Mouse (Mus musculus) erythroblast, embryonic 14.5 days (primary cell): ENCODE data around the gene Stpg3. TPM values are rescaled to one million over a fixed set of nuclear protein-coding genes. Genes with fewer than 3 reads are reported as not detected.

Experiments used
- H3K27me3 ChIP-seq: 2 replicates; pipeline ENCODE4 v1.6.1; 2012; ENCODE audit warnings: inconsistent platforms; ENCODE audit not compliant: control insufficient read depth
- H3K36me3 ChIP-seq: 2 replicates; pipeline ENCODE4 v1.6.1; 2012; ENCODE audit warnings: mild to moderate bottlenecking, inconsistent platforms; ENCODE audit not compliant: control insufficient read depth
- H3K4me1 ChIP-seq: 2 replicates; pipeline ENCODE4 v1.6.1; 2012; ENCODE audit warnings: inconsistent platforms; ENCODE audit not compliant: control insufficient read depth
- H3K4me3 ChIP-seq: replicated peaks from 2 replicates; pipeline ENCODE3; 2012; ENCODE audit warnings: moderate library complexity, mild to moderate bottlenecking, inconsistent platforms
- H3K9me3 ChIP-seq: 2 replicates; pipeline ENCODE4 v1.6.1; 2012; ENCODE audit warnings: low read length, inconsistent platforms, mixed read lengths; ENCODE audit not compliant: control insufficient read depth
- GATA1 ChIP-seq: IDR thresholded peaks from 2 replicates; pipeline ENCODE4 v1.6.1; 2012; ENCODE audit warnings: low read length, inconsistent platforms, mixed read lengths
- TAL1 ChIP-seq: IDR thresholded peaks from 3 replicates; pipeline ENCODE4 v1.6.1; 2012; ENCODE audit warnings: low read length, inconsistent platforms, mixed read lengths
- polyA plus RNA-seq: library from polyadenylated mRNA; stranded (reverse); fragments of >175 nt; gene quantifications from 2 replicates; pipeline ENCODE4 v1.2.3, GENCODE M21; 2012

Gene Stpg3
- polyA plus RNA-seq, 1 experiment = not detected

- peak overlapping the region; percentile 55 for H3K4me3 ChIP-seq
- H3K9me3 ChIP-seq = peaks cover 2% of the 10 kb centered on the region; the same call in 1 of the 2 replicates
- H3K27me3 ChIP-seq = peaks cover 66% of the 10 kb centered on the region
- peaks cover 32% of the 10 kb centered on the region for H3K4me1 ChIP-seq
- TF ChIP-seq GATA1 = no peak
- no peak for TF ChIP-seq TAL1
- no peaks in the 10 kb centered on the region for H3K36me3 ChIP-seq
These were observed 28.5 kb downstream of the Stpg3 start for GRCm38 (mm10) chr2:25185625-25186574.

DNA sequence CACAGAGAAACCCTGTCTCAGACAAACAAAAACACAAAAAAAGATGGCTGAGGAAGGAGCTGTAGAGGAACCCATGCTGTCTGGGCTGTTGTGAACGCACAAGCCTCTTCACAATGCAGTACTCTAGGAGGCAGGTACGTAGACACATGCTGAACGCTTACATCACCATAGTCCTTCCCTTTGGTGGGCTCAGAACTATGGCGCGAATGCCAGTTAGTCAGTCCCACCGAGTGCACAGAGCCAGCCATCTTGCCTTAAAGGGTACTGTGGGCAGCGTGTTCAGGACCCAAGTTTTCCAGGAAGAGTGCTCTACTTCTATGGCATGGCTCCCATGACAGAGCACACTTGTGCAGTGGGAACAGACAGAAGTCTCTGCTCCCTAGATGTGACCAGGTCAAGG lies 29.9 kb downstream of the Stpg3 start:
- H3K27me3 ChIP-seq = peaks cover 80% of the 10 kb centered on the region
- TF ChIP-seq TAL1 (no peak), GATA1 (no peak)
- H3K4me3 ChIP-seq = no peak overlapping the region
- no peaks in the 10 kb centered on the region for H3K36me3 ChIP-seq
- peaks cover 45% of the 10 kb centered on the region for H3K4me1 ChIP-seq
- H3K9me3 ChIP-seq = peaks cover 2% of the 10 kb centered on the region; the same call in 1 of the 2 replicates

- Histone ChIP-seq H3K36me3 (no peaks in the 10 kb centered on the region), H3K9me3 (peaks cover 2% of the 10 kb centered on the region; the same call in 1 of the 2 replicates), H3K4me3 (no peak overlapping the region), H3K4me1 (peaks cover 53% of the 10 kb centered on the region), H3K27me3 (peaks cover 92% of the 10 kb centered on the region)
- no peak for TF ChIP-seq GATA1
These were observed 31.1 kb downstream of the Stpg3 start for GRCm38 (mm10) chr2:25183336-25183735.

DNA sequence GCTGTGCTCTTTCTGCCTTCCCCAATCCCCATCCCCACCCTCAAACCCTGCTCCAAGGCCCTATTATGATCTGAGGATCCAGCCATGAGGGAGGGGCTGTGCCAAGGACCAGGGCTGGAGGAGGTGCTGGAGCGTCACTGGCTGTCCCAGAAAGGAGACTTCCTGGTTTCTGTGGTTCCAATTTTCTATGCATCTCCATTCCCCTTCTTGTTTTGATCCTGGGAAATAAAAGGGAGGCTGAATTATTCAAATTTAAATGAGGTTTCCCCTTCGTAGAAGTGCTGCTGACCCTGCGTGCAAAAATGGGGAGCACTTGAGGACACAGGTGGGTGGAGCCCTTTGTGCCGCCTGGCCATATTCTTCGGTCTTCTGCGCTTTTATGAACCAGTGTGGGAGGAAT lies 31.8 kb downstream of the Stpg3 start:
- peaks cover 97% of the 10 kb centered on the region for H3K27me3 ChIP-seq
- H3K9me3 ChIP-seq = peaks cover 2% of the 10 kb centered on the region; the same call in 1 of the 2 replicates
- H3K4me3 ChIP-seq = no peak overlapping the region
- TF ChIP-seq GATA1 = no peak
- H3K36me3 ChIP-seq = no peaks in the 10 kb centered on the region
- H3K4me1 ChIP-seq = peaks cover 59% of the 10 kb centered on the region

GRCm38 (mm10) chr2:25181891-25182397 lies 32.5 kb downstream of the Stpg3 start:
- Histone ChIP-seq H3K27me3 (peaks cover 98% of the 10 kb centered on the region), H3K4me1 (peaks cover 63% of the 10 kb centered on the region), H3K9me3 (peaks cover 2% of the 10 kb centered on the region; the same call in 1 of the 2 replicates), H3K36me3 (no peaks in the 10 kb centered on the region), H3K4me3 (peak overlapping the region; percentile 68)
- no peak for TF ChIP-seq TAL1
- no peak for TF ChIP-seq GATA1

DNA sequence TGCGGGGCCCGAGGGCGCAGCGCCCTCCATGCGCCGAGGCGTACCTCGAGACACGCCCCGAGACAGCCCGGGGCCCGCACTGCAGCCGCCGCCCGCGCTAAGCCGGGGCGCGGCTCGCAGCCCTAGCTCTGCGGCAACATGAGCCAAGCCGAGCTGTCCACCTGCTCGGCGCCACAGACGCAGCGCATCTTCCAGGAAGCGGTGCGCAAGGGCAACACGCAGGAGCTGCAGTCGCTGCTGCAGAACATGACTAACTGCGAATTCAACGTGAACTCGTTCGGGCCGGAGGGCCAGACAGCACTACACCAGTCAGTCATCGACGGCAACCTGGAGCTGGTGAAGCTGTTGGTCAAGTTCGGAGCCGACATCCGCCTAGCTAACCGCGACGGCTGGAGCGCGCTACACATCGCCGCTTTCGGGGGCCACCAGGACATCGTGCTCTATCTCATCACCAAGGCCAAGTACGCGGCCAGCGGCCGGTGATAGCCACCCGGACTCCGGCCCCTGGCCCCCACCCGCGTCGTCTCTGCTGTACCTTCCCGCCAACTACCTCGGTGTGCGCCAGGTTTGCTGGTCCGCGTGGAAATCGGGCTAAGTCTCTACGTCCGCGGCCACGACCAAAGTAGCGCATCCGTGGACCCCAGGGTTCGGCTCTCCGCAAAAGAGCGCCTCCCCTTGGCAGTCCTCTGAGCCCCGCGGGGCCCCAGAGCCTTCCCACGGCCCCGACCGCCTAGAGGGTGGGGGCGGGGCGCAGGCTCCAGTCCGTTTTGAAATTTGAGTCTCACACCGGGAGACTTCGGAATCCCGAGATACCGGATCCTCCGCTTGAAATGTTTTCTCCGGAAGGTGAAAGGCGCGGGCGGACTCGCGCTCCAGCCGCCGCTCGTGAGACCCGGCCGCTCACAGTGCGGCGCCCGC lies 33.2 kb downstream of the Stpg3 start:
- Histone ChIP-seq H3K9me3 (peaks cover 2% of the 10 kb centered on the region; the same call in 1 of the 2 replicates), H3K36me3 (no peaks in the 10 kb centered on the region), H3K4me1 (peaks cover 67% of the 10 kb centered on the region), H3K4me3 (peak overlapping the region; percentile 68), H3K27me3 (peaks cover 97% of the 10 kb centered on the region)
- no peak for TF ChIP-seq TAL1
- no peak for TF ChIP-seq GATA1

DNA sequence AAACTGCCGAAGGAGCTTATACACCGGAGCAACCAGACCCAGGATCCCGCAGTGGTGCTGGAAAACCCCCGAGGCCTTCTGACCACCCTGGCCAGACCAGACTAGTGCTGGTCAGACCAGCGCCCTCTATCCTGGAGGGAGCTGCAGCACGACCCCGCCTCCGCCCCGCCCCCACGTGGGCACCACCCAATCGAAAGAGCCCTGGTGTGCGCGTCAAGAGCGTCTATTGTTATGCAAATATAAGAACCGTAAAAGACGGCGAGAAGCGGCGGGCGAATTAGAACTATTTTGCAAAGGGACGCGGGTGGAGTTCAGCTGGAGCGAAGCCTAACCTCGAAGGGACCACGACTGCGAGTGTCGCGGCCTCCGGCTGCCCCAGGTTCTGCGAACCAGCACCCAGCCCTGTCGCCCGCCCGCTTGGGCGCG lies 33.9 kb downstream of the Stpg3 start, which contains the start of gene Nrarp:
TSS of gene Nrarp (plus strand) at position 281 of the 426 bp plus-strand sequence.
- Histone ChIP-seq H3K4me1 (peaks cover 67% of the 10 kb centered on the region), H3K27me3 (peaks cover 89% of the 10 kb centered on the region), H3K4me3 (peak within 1 kb of the TSS; percentile 68), H3K36me3 (no peaks in the 10 kb centered on the region), H3K9me3 (peaks cover 2% of the 10 kb centered on the region; the same call in 1 of the 2 replicates)
- TF ChIP-seq GATA1 (no peak), TAL1 (no peak)

DNA sequence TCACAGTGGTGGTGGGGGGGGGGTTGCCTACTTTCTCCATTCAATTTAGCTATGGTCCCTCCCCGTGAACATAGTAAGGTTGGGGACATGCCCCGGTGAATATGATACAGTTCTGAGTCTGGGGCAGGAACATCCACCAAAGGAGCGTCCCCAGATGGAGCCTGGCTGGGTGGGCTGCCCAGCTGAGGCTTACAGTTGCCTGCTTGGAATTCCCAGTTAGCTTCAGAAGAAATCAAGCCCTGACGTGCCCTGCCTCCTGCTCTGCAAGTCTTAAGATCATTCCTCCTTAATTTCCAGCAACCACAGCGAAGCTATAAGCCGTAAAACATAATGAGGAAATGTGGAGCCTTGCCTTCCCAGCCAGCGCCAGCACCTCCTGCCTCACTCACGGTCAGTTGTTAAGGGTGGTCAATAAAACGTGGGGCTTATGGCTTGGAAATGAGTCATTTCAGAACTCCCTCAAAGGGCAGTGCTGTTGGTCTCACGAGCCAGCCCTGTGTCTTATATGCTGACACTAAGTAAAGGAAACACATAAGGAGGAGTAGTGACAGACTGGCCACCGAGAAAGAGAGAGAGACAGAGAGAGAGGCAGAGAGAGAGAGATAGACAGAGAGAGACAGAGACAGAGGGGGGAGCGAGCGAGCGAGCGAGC lies 34.7 kb downstream of the Stpg3 start:
- Histone ChIP-seq H3K36me3 (no peaks in the 10 kb centered on the region), H3K4me1 (peaks cover 70% of the 10 kb centered on the region), H3K27me3 (peaks cover 81% of the 10 kb centered on the region), H3K4me3 (peak overlapping the region; percentile 68), H3K9me3 (peaks cover 2% of the 10 kb centered on the region; the same call in 1 of the 2 replicates)
- TF ChIP-seq TAL1 = no peak
- TF ChIP-seq GATA1 = no peak
